7 mouse cellular contexts compared by ENCODE assay signal in genomic region chr15:101983315-101983948, GRCm38 (mm10). TPM values are rescaled to one million over a fixed set of nuclear protein-coding genes. Genes with fewer than 3 reads are reported as not detected.
DNase-seq lines count a peak whose midpoint lies in the region; ATAC-seq and TF ChIP-seq lines count a peak whose summit lies in the region.

No protein-coding gene starts in this region.

- peak overlapping the region; percentile 46 for H3K4me2 ChIP-seq in forebrain, embryonic 15.5 days (replicated peaks)
- H3K4me2 ChIP-seq in liver, embryonic 13.5 days = peak overlapping the region; percentile 63

- TF ChIP-seq POLR2A in spleen, adult 2 months (IDR thresholded peaks at IDR 0.05; ENCODE audit: low read depth, low read length) = no peak

- H3K4me3 ChIP-seq in spleen, adult 2 months (ENCODE audit: extremely low read depth, insufficient read depth, insufficient read length) = no peak overlapping the region
- 0 out of 2 replicates have a peak overlapping the region, but pooled peaks have one; percentile 29 for H3K4me3 ChIP-seq in forebrain, embryonic 15.5 days
- H3K4me3 ChIP-seq in liver, embryonic 13.5 days (replicated peaks) = peak overlapping the region; percentile 30; the same call in 1 of the 2 replicates

- no peak for DNase-seq in spleen, adult 2 months (ENCODE audit: low read depth in 1 of 2, low spot score in 2 of 2)
- DNase-seq in spleen, postnatal 4 days (ENCODE audit: low spot score in 2 of 2) = no peak
- DNase-seq in liver, embryonic 13.5 days = no peak
- DNase-seq in MN1 (ENCODE audit: low spot score) = no peak

- peak overlapping the region; percentile 29; the same call in 1 of the 2 replicates for H3K9ac ChIP-seq in forebrain, embryonic 15.5 days (replicated peaks)
- peak overlapping the region; percentile 57; the same call in 1 of the 2 replicates for H3K9ac ChIP-seq in liver, embryonic 13.5 days

- H3K27ac ChIP-seq in spleen, adult 2 months (ENCODE audit: insufficient read depth, low read length) = 0 out of 2 replicates have a peak overlapping the region, but pooled peaks have one; percentile 12
- peak overlapping the region; percentile 83 for H3K27ac ChIP-seq in forebrain, embryonic 15.5 days (replicated peaks)
- peak overlapping the region; percentile 67 for H3K27ac ChIP-seq in liver, embryonic 13.5 days

- no peaks in the 10 kb centered on the region for H3K36me3 ChIP-seq in spleen, adult 2 months (ENCODE audit: control insufficient read depth, insufficient read depth, low read length)
- no peaks in the 10 kb centered on the region for H3K36me3 ChIP-seq in forebrain, embryonic 15.5 days
- H3K36me3 ChIP-seq in liver, embryonic 13.5 days = no peaks in the 10 kb centered on the region

- no peaks in the 10 kb centered on the region for H3K9me3 ChIP-seq in forebrain, embryonic 15.5 days
- no peaks in the 10 kb centered on the region for H3K9me3 ChIP-seq in liver, embryonic 13.5 days (replicated peaks)

- 76% methylated on average over 13 of the region's 13 CpGs for WGBS in spleen, adult 2 months
- 80% methylated on average over 13 of the region's 13 CpGs for WGBS in forebrain, embryonic 15.5 days
- WGBS in liver, embryonic 13.5 days (ENCODE audit: insufficient replicate concordance) = 67% methylated on average over 13 of the region's 13 CpGs

- H3K4me1 ChIP-seq in spleen, adult 2 months (ENCODE audit: control insufficient read depth, insufficient read depth, insufficient read length) = no peaks in the 10 kb centered on the region; the same call in 1 of the 2 replicates
- 0 out of 2 replicates have a peak, but pooled peaks cover 7% of the 10 kb centered on the region for H3K4me1 ChIP-seq in forebrain, embryonic 15.5 days
- H3K4me1 ChIP-seq in liver, embryonic 13.5 days (replicated peaks) = peaks cover 31% of the 10 kb centered on the region

- no peak for ATAC-seq in forebrain, embryonic 15.5 days (replicated peaks)
- no peak for ATAC-seq in liver, embryonic 13.5 days (ENCODE audit: low read depth)
- no peak for ATAC-seq in erythroid progenitor cell, adult 5-6 weeks (replicated peaks; ENCODE audit: low FRiP score, poor library complexity, severe bottlenecking)
- ATAC-seq in megakaryocyte progenitor cell, adult 5-6 weeks (replicated peaks; ENCODE audit: poor library complexity) = no peak

- H3K27me3 ChIP-seq in spleen, adult 2 months (ENCODE audit: control insufficient read depth, insufficient read depth, low read length) = no peaks in the 10 kb centered on the region
- no peaks in the 10 kb centered on the region for H3K27me3 ChIP-seq in forebrain, embryonic 15.5 days
- 0 out of 2 replicates have a peak, but pooled peaks cover 2% of the 10 kb centered on the region for H3K27me3 ChIP-seq in liver, embryonic 13.5 days

- no peak for TF ChIP-seq CTCF in spleen, adult 2 months (IDR thresholded peaks at IDR 0.05; ENCODE audit: extremely low read depth, insufficient read depth, insufficient read length, insufficient replicate concordance)

RNA-seq across cellular contexts. Expression of gene Krt8, which starts 20.9 kb away (rescaled TPM):
- polyA plus RNA-seq in spleen, adult 2 months (2012; rRNA removed) = 2.2 and 3.0 TPM in 2 replicates
- polyA plus RNA-seq in forebrain, embryonic 15.5 days (2015; fragmentation: Nextera tagmentation; extraction: Ambion mirVana) = 1.9 and 3.9 TPM in 2 replicates
- polyA plus RNA-seq in liver, embryonic 13.5 days (2015; fragmentation: Nextera tagmentation; extraction: Ambion mirVana) = 89.5 and 107 TPM in 2 replicates
- not detected in 2 replicates for total RNA-seq in erythroid progenitor cell, adult 5-6 weeks (2015; ENCODE audit: low replicate concordance)
- total RNA-seq in erythroid progenitor cell, adult 5-6 weeks (2017; ENCODE audit: low replicate concordance) = not detected in 2 replicates
- total RNA-seq in megakaryocyte progenitor cell, adult 5-6 weeks (2015) = 0.12 and 0.73 TPM in 2 replicates
- 0.12 and 0.44 TPM in 2 replicates for total RNA-seq in megakaryocyte progenitor cell, adult 5-6 weeks (2017)

RNA-seq across cellular contexts. Expression of gene Krt78, which starts 29.3 kb away (rescaled TPM):
- not detected in 2 replicates for polyA plus RNA-seq in spleen, adult 2 months (2012; rRNA removed)
- not detected in 2 replicates for polyA plus RNA-seq in forebrain, embryonic 15.5 days (2015; fragmentation: Nextera tagmentation; extraction: Ambion mirVana)
- polyA plus RNA-seq in liver, embryonic 13.5 days (2015; fragmentation: Nextera tagmentation; extraction: Ambion mirVana) = 0.03 TPM in 1 of 2 replicates, not detected in the other
- not detected in 2 replicates for total RNA-seq in erythroid progenitor cell, adult 5-6 weeks (2015; ENCODE audit: low replicate concordance)
- total RNA-seq in erythroid progenitor cell, adult 5-6 weeks (2017; ENCODE audit: low replicate concordance) = not detected in 2 replicates
- not detected in 2 replicates for total RNA-seq in megakaryocyte progenitor cell, adult 5-6 weeks (2015)
- total RNA-seq in megakaryocyte progenitor cell, adult 5-6 weeks (2017) = not detected in 2 replicates

RNA-seq across cellular contexts. Expression of gene Krt79, which starts 43.3 kb away (rescaled TPM):
- polyA plus RNA-seq in spleen, adult 2 months (2012; rRNA removed) = not detected in 2 replicates
- 0.10 and 0.23 TPM in 2 replicates for polyA plus RNA-seq in forebrain, embryonic 15.5 days (2015; fragmentation: Nextera tagmentation; extraction: Ambion mirVana)
- polyA plus RNA-seq in liver, embryonic 13.5 days (2015; fragmentation: Nextera tagmentation; extraction: Ambion mirVana) = not detected in 2 replicates
- total RNA-seq in erythroid progenitor cell, adult 5-6 weeks (2015; ENCODE audit: low replicate concordance) = not detected in 2 replicates
- not detected in 2 replicates for total RNA-seq in erythroid progenitor cell, adult 5-6 weeks (2017; ENCODE audit: low replicate concordance)
- total RNA-seq in megakaryocyte progenitor cell, adult 5-6 weeks (2015) = not detected in 2 replicates
- total RNA-seq in megakaryocyte progenitor cell, adult 5-6 weeks (2017) = not detected in 2 replicates

RNA-seq across cellular contexts. Expression of gene Krt18, which starts 44.5 kb away (rescaled TPM):
- polyA plus RNA-seq in spleen, adult 2 months (2012; rRNA removed) = 2.1 and 2.2 TPM in 2 replicates
- 3.5 and 7.6 TPM in 2 replicates for polyA plus RNA-seq in forebrain, embryonic 15.5 days (2015; fragmentation: Nextera tagmentation; extraction: Ambion mirVana)
- 81.8 and 85.0 TPM in 2 replicates for polyA plus RNA-seq in liver, embryonic 13.5 days (2015; fragmentation: Nextera tagmentation; extraction: Ambion mirVana)
- 1.7 TPM in 1 of 2 replicates, not detected in the other for total RNA-seq in erythroid progenitor cell, adult 5-6 weeks (2015; ENCODE audit: low replicate concordance)
- 0.26 TPM in 1 of 2 replicates, not detected in the other for total RNA-seq in erythroid progenitor cell, adult 5-6 weeks (2017; ENCODE audit: low replicate concordance)
- 7.9 and 11.8 TPM in 2 replicates for total RNA-seq in megakaryocyte progenitor cell, adult 5-6 weeks (2015)
- total RNA-seq in megakaryocyte progenitor cell, adult 5-6 weeks (2017) = 12.0 and 14.6 TPM in 2 replicates

RNA-seq across cellular contexts. Expression of gene Krt4, which starts 58.9 kb away (rescaled TPM):
- polyA plus RNA-seq in spleen, adult 2 months (2012; rRNA removed) = 0.05 TPM in 1 of 2 replicates, not detected in the other
- 0.08 TPM in 1 of 2 replicates, not detected in the other for polyA plus RNA-seq in forebrain, embryonic 15.5 days (2015; fragmentation: Nextera tagmentation; extraction: Ambion mirVana)
- 0.15 and 0.32 TPM in 2 replicates for polyA plus RNA-seq in liver, embryonic 13.5 days (2015; fragmentation: Nextera tagmentation; extraction: Ambion mirVana)
- not detected in 2 replicates for total RNA-seq in erythroid progenitor cell, adult 5-6 weeks (2015; ENCODE audit: low replicate concordance)
- not detected in 2 replicates for total RNA-seq in erythroid progenitor cell, adult 5-6 weeks (2017; ENCODE audit: low replicate concordance)
- 0.52 TPM in 1 of 2 replicates, not detected in the other for total RNA-seq in megakaryocyte progenitor cell, adult 5-6 weeks (2015)
- total RNA-seq in megakaryocyte progenitor cell, adult 5-6 weeks (2017) = not detected in 2 replicates

Comparison
In these comparisons a context has a peak if more than half of its experiments do, and no peak if none do; other contexts are left out.
1. H3K27ac ChIP-seq: peak in every context shown above with its lines; median percentile 83 in forebrain, embryonic 15.5 days; 67 in liver, embryonic 13.5 days; 12 in spleen, adult 2 months.
2. RNA of gene Krt8, which starts 20.9 kb away (polyA plus RNA-seq): 89.5 to 107 TPM in liver, embryonic 13.5 days; 1.9 to 3.9 TPM in forebrain, embryonic 15.5 days and 2.2 to 3.0 TPM in spleen, adult 2 months; every median in the first group is over 10 times any median in the second.